Mouse (Mus musculus): ENCODE data around the gene Zfp454.

The Zfp454 gene

DNA sequence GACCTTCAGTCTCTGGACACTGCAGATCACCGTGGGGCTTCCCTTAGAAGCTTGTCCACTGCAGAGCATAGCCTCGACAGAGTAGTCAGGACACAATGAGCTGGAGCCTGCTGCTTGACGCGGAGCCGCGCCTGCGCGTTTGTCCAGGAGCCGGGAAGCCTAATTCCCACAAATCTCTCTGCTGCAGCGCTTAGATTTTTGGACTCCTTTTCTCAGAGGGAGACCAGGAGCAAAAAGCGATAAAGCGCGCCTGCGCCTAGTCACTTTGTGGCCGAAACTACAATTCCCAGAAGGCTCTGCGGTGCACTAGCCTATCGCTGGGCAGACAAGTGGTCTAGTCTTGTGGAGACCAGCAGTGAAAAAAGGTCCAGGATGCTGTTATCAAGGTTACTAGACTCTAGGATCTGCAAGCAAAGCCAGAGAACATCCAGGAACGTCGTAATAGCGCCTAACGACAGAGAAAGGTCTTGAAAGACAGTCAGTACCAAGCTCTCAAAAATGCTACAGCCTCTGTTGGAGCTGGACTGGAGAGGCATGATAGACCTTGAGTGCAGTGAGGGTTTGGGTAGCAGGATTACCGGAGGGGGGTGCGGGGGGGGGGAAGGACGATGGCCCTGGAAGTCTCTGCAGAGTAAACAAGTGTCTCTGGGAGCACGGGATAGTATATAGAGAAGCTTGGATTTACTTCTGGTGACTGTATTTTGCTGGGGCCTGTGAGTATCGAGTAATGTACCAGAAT, at the start of gene Zfp454:
Zfp454 (minus strand) TSS at position 262 of the 739 bp plus-strand sequence.
- peak; percentile 84 for DNase-seq (ENCODE audit: low read depth, low spot score)

DNA sequence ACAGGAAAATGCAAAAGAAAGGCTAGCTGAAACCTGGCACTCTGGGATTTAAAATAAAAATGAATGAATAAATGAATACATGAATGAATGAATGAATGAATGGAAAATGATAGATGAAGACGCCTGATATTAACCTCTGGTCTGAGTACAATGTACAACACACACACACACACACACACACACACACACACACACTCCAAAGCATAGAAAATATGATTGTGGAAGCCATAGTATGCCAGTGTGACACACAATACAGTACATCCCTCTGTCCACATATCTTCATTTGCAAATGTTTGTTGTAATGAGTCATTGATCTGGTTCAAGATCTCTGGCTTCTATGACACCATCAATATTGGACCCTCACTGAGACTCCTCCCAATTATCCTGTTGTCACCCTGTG, 44.6 kb upstream of the Zfp454 start:
- no peak for DNase-seq (ENCODE audit: low read depth, low spot score)

DNA sequence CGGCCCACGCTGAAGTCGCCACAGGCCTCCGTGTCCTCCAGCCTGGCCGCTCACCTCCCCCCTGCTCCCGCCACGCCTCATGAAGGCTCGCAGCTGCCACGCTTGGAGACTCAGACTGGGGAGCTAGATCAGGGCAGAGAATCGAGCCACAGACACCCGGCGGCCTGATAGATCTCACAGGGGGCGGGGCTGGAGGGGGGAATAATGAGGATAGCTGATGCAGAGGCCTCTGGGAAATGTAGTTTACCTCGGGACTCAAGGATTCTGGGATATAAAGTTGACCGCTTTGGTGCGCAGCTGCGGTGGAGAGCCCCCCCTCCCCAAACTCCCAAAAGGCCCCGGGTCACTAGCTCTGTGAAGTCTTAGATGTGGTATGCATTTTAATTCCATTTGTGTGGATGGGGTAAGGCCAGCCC, 44.0 kb upstream of the Zfp454 start, which contains the start of gene Zfp354b:
Zfp354b (minus strand) TSS at position 183 of the 416 bp plus-strand sequence.
- peak; percentile 77 for DNase-seq (ENCODE audit: low read depth, low spot score)

DNA sequence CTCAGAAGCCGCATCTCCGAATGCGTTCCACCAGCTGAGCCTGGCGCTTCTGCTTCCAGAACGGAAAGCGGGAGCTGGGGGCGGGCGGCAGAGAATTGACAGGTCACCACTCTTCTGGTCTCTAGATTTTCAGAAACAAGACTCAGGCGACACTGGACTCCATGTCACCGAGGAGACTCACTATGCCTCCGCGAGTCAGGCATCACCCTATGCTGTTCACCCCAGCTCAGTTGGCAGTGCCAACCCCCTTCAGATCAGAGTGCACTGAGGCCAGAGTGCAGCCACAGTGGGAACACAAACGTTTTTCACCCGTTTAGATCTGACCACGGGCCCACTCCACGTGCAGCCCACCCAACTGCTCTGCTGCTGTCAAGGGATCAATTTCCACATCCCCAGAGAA, 43.6 kb upstream of the Zfp454 start:
- DNase-seq (ENCODE audit: low read depth, low spot score): no peak

DNA sequence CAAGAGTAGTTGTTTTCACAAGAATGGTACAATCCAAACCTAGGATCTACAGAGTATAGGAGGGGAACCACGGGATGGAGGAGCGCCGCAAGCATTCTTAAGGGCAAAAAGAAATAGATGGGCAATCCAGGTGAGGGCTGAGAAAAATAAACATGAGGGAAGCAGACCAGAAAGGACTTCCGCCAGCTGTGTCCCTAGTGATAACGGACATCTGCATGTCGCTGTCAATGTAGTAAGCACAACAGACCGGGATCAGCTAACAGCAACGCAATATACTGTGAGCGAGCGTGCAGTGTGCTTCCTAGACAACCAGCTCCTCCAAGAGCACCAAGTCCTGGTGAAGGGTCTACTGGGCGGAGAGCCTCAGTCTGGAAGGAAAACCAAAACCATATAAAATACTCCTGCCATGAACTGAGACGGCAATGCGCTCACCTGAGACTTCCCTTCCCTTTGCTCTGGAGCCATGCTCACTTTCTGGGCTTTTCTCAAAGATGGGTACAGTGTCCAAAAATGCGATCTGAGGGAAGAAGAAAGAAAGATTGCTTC, 43.1 kb upstream of the Zfp454 start:
- DNase-seq (ENCODE audit: low read depth, low spot score): no peak

DNA sequence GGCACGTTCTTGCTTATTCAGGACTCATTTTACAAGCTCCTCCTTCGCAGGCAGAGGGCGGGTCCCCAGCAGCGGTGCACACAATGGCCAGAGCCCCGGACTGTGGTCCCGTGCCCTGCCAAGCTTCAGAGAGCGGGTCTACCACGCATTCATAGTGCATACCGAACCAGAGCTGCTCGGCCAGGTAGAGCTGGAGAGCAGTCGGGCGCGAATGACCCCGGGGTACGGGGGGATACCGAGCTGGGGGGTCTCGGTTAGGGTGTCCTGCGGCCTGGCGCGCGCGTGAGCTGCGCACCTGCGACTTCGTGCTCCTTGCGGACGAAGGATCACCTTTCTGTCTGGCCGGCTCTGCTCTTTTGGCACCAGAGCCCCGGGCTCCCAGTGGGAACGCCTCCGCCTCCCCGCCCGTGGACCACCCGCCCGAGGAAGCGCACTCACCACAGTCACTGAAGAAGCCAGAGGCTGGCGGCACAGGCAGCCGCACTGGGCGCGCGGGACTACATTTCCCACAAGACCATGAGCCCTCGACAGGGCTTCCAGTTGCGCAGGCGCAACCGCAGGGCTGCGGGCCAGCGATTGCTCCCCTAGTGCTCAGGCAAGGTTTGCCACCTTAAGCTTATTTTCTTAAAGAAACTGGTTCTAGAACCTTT, 28.3 kb upstream of the Zfp454 start, which contains the start of gene Zfp2:
Zfp2 (minus strand) TSS at position 495 of the 650 bp plus-strand sequence.
- peak; percentile 82 for DNase-seq (ENCODE audit: low read depth, low spot score)

DNA sequence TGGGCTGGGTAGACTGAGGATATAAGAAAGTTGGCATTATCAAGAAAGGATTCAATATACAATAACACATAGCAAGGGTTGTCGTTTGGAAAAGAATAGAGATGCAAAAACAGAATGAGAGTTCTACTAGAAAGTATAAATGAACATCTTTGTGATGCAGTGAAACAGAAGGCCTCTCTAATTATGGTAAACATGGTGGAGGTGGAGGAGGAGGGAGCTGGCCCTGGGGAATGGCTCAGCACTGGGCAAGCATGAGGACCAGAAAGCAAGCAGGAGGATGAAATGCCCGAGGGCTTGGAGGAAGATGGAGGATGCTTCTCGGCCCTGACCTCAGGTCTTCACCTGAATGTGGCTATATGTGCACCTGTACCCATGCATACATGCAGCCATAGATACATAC, 27.0 kb upstream of the Zfp454 start:
- DNase-seq (ENCODE audit: low read depth, low spot score): no peak

DNA sequence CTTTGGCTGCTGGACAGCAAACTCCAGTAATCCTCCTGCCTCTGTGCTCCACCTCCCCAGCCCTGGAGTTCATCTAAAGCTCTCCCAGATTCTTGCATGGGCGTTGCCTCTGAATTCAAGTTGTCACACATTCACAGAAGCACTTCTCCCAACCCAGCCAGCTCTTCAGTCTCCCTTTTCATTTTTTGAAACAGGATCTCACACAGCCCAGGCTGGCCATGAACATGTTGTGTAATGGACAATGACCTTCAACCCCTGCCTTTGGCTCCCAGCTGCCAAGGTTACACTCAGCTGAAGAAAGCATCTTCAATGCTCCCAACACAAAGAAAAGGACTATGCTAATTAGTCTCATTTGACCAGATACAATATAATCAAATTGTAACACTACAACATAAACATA, 25.9 kb upstream of the Zfp454 start:
- DNase-seq (ENCODE audit: low read depth, low spot score): no peak

DNA sequence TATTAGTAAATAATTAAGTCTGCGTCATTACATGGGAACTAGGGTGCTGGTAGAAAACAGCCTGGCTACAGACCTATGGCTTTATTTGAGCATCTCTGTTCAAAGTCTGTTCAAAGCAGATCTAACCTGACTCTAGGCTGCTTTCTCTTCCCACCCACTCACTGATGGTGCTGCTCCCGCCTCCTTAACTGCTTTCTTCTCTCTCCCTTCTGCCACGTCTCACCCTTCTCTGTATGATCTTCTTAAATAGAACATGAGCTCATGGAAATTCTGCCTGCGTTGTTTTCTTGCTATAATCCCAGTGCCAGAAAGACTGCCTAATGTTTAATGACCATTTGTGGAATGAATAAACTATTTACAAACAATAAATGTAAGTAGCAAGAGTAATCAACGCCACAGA, 20.7 kb upstream of the Zfp454 start:
- DNase-seq (ENCODE audit: low read depth, low spot score): no peak

DNA sequence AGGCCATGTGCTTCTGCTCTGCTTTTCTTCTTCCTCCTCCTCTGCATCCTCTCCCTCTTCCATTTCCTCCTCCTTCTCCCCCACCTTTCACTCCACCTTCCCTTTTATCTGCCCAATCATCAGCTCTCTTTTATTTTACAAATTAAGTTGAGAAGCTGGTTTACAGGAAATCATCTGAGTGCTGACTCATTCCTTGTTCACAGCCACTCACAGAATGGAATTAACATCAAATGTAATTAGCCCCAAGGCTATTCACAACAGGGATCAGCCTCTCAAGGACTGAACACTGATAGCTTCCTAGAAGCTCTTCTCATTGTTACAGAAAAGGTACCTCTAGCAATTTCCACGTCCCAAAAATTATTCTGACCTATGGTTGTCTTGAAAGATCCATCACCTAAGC, 9.9 kb upstream of the Zfp454 start:
- no peak for DNase-seq (ENCODE audit: low read depth, low spot score)

DNA sequence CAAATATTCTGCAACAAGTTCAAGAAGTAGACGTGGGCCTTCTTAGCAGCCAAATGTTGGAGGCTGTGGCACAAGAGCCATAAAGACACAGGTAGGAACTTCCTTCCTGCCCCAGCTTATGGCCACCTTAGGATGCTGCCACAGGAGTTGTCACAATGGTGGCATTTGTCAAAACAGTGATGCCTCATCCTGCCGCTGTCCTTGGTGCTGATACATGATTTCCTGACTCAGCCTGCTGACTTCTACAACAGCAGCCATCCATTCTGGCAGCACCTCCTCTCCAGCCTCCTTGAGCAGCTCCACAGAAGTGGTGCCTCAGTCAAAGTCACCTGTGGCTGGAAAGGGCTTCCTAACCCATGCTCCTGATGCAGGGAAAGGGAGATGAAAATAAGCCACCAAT, 5.0 kb upstream of the Zfp454 start:
- no peak for DNase-seq (ENCODE audit: low read depth, low spot score)

DNA sequence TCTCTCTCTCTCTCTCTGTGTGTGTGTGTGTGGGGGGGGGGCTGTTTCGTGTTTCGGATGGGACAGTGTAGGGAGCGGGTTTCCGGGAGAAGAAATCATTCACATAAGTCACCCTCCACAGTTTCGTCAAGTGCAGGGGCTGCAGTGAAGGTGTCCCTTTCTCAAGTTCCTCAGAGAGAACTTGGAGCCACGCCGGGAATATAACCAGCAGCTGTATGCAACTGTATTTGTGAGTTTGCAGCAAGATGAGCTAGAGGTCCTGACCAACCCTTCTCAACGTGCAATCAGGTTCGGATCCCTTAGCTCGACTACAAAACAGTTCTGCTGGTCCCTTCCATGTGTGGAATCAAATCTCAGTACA, 538 bp downstream of the Zfp454 start:
- DNase-seq (ENCODE audit: low read depth, low spot score): no peak

DNA sequence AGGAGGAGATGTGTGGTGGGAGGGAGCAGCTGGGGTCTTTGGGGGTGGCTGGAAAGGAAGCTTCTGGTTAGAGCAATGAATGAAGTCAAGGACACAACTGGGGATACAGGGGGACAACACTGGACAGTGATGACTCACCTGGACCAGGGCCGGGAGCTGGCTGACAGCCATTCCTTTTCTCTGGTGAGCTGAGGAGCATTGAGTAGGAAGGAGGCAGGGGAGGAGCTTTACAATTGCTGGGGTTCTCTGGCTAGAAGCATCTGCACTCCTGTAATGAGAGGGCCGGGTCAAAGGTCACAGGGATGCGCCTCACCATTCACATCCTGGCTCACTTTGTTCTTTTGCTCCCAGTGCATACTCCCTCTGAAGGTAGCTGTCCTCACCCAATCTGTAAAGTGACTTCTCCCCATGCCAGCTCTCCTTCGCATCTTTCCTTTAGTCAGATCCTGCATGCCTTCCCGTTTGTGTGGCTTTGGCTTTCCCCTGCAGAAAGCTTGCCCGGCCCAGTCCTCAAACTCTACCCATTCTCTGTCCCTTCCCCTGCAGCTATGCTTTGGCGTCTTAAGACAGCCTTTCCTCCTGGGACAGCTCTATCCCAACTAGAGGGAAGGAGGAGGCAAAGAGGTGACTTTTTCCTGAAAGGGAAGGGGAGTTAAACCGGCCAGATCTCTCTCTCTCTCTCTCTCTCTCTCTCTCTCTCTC, 1.1 kb downstream of the Zfp454 start:
- no peak for DNase-seq (ENCODE audit: low read depth, low spot score)

DNA sequence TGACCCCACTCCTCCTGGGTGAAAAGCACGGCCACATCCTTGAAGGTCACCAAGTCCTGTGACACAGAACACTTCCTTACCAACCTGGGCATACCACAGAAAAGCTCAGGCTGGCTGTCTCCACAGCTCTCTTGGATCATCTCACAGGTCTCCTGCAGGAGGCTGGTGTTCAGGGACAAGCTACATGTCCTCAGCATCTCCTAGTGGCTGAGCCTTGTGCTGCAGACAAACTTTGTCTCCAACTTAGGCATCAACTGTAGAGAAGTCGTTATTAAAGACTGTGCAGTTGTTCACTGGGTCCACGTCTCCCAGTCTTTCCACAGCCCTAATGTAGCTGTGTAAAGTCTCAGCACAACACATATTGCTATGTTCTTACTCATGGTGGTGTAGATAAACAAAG, 3.7 kb downstream of the Zfp454 start:
- DNase-seq (ENCODE audit: low read depth, low spot score): no peak

DNA sequence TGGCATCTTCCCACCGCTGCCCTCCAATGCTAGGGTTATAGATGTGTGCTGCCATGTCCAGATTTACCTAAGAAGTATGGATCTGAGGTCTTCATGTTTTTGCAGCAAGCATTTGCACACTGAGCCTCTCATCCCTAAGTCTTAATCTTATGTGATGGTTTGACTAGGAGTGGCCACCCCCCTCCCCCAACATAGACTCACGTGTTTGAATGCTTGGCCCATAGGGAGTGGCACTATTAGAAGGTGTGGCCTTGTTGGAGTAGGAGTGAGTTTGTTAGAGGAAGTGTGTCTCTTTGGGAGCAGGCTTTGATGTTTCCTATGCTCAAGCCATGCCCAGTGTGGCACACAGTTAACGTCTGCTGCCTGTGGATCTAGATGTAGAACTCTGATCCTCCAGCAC, 8.8 kb downstream of the Zfp454 start:
- no peak for DNase-seq (ENCODE audit: low read depth, low spot score)

DNA sequence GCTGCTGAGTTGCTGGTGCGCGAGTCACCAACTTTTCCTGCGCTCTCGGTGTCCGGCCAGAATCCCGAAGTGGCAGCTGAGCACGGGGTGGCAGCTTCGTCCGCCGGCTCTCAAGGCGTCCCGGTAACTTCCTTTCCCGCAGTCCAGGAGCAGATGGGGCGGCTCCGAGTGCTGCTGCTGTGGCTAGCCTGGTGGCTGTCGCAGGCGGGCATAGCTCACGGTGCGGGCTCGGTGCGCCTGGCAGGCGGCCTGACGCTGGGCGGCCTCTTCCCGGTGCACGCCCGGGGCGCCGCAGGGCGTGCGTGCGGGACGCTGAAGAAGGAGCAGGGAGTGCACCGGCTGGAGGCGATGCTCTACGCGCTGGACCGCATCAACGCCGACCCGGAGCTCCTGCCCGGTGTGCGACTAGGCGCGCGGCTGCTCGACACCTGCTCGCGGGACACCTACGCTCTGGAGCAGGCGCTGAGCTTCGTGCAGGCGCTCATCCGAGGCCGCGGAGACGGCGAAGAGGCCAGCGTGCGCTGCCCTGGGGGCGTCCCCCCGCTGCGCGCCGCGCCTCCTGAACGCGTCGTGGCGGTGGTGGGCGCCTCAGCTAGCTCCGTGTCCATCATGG, 36.4 kb downstream of the Zfp454 start:
- no peak for DNase-seq (ENCODE audit: low read depth, low spot score)

DNA sequence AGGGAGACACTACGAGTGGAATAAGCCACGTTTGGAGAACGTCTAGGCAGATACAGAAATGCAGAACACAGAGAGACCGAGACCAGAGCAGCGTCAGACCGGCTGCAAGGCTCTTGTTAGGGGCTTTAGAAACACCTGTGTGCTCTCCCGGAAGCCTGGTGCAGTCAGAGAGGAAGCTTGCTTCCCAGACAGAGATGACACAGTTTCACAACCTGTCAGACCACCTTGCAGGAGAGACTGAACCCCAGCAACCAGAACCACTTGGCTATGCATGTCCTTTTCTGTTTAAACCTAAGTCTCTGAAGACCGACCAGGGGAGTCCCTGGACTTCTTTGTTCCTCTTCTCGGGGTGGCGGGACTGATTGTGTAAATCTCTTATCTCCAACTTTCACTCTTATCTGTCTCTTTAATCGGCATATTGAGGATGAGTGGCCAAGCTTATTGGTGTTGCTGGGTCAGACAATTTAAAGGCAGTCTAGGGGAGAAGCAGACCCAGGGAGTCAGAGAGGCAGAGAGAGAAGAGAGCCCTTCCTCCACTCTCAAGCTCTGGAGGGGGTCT, 37.2 kb downstream of the Zfp454 start, which contains the start of gene Grm6:
Grm6 (plus strand) TSS at position 509 of the 559 bp plus-strand sequence.
- no peak for DNase-seq (ENCODE audit: low read depth, low spot score)

DNA sequence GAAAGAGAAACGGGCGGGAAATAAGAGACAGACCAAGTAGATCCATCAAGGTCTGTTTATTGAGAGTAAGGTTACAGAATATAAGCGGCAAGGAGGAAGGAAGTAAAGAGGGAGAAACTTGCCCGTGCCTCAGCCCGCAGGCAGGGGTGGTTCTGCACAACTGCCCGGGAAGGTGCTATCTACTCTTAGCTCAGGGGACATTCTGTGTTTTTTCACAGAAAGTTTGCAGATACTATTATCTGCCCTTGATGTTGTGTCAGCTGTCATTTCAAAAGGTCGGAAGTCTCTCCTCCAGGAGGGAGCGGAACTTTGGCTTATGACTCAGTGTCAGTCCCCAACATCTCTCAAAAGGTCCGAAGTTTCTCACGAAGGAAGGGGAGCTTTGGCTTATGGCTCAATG, 38.1 kb downstream of the Zfp454 start:
- no peak for DNase-seq (ENCODE audit: low read depth, low spot score)

DNA sequence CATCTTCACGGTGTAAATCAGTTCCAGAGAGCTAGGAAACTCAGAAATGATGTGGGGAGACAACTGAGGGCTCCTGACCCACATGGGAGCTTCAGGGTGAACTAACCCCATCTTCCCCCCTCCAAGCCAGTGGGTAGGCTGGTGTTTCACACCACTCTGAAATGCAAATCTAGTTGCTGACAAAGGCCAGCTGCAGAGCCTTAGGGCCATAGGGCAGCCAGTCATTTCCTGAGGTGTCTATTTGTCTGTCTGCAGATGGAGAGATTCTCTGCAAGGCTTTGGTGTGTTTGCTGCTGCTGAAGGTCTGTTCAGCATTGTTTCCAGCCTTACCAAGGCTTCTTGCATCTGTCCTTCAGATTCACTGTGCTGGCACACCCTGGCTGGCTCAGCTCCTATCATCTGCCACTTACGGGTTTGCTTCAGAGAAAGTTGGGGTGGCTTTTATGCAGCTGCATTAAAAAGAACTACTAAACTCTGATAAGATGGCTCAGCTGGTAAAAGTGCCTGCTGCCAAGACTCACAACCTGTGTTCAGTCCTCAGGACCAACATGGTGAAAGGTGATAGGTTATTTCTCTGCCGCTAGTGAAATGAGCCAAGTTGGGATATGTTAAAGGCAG, 38.8 kb downstream of the Zfp454 start:
- DNase-seq (ENCODE audit: low read depth, low spot score): no peak

DNA sequence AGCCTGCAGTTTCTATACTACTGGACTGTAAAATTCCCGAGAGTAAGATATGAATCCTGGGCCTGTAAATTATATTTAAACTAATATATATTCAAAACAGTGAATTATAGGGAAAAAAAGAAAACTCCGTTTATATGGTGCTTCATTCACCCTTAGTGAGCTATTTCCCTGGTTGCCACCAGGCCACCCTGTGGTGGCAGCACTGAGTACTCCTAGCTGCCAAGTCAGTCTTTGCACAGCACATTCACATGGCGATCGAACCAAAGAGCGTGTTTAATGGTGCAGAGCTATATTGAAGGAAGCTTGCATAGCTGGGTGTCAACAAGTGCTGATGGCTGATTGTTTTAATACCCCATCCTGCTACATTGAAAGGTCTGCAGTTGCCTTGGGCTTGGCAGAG, 40.4 kb downstream of the Zfp454 start:
- DNase-seq (ENCODE audit: low read depth, low spot score): no peak

DNA sequence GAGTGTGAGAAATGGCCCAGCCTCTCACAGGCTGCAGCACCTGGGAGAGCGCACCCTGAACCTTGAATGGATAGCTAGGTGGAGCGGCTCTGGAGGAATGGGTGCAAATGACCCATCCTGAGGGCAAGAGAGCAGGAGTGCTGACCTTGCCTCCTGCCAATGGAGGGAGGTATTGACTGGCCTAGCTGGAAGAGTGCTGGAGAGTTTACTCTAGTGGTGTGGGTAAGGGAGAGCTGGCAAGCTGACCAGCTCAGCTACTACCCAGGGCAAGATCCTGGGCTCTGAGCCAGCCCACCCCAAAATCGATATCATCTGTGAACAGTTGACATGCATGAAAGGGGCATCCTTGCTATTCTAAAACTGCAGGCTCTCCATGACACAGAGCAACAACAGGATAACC, 41.5 kb downstream of the Zfp454 start:
- no peak for DNase-seq (ENCODE audit: low read depth, low spot score)

Data from retina, postnatal 7 days (tissue).